Mouse (Mus musculus) heart, adult 2 months (tissue): ENCODE measurements at regions not wholly inside any gene's neighbourhood (a gene's known extent, or its start where the extent isn't known, plus 50 kb on each side); places are given as distances from the start of the nearest gene placed in this dataset.

ENCODE experiments used
- DNase-seq, 2 experiments: peaks; one replicate each; pipeline ENCODE4 v3.0.0; 2021
- H3K27ac ChIP-seq: fragments of 200-600 bp; 2 replicates; pipeline ENCODE4 v1.8.1; 2022
- H3K27me3 ChIP-seq: fragments of 200-500 bp; 2 replicates; pipeline ENCODE4 v1.6.1; 2012; ENCODE audit warnings: mild to moderate bottlenecking, low read length, inconsistent platforms, mixed read lengths; ENCODE audit not compliant: control insufficient read depth, insufficient read depth
- H3K36me3 ChIP-seq: fragments of 200-500 bp; 2 replicates; pipeline ENCODE4 v1.6.1; 2012; ENCODE audit warnings: low read length, inconsistent platforms; ENCODE audit not compliant: control insufficient read depth, insufficient read depth
- H3K4me1 ChIP-seq: fragments of 200-500 bp; 2 replicates; pipeline ENCODE4 v1.6.1; 2011; ENCODE audit warnings: low read length; ENCODE audit not compliant: control insufficient read depth, insufficient read depth
- H3K4me3 ChIP-seq: fragments of 200-600 bp; 2 replicates; pipeline ENCODE4 v1.8.1; 2022
- H3K79me2 ChIP-seq: fragments of 200-500 bp; replicated peaks from 2 replicates; pipeline ENCODE4 v1.6.1; 2012; ENCODE audit warnings: mild to moderate bottlenecking, inconsistent platforms, low read length, moderate library complexity, mixed read lengths; ENCODE audit not compliant: control insufficient read depth, insufficient read depth
- H3K9ac ChIP-seq: fragments of 200-500 bp; 2 replicates; pipeline ENCODE4 v1.6.1; 2012; ENCODE audit warnings: low read depth, mild to moderate bottlenecking, control low read depth, inconsistent platforms, low read length, mixed read lengths
- CTCF ChIP-seq: fragments of 200-600 bp; IDR thresholded peaks from 2 replicates; pipeline ENCODE4 v1.8.1; 2022; ENCODE audit warnings: antibody characterized with exemption, mild to moderate bottlenecking, moderate library complexity
- EP300 ChIP-seq: fragments of 200-500 bp; IDR thresholded peaks from 2 replicates; pipeline ENCODE4 v1.6.1; 2011; ENCODE audit warnings: low read depth, low read length, control low read depth; ENCODE audit not compliant: insufficient read depth
- POLR2A ChIP-seq: fragments of 200-500 bp; IDR thresholded peaks from 2 replicates; pipeline ENCODE4 v1.6.1; 2011; ENCODE audit warnings: mild to moderate bottlenecking, low read depth, low read length, control low read depth; ENCODE audit not compliant: insufficient read depth
- WGBS: fragments of 180-500 bp; shearing (Covaris S2); methylation state at CpG from one replicate; pipeline ENCODE4 v1.1.7; 2018; 5-methylcytosine and 5-hydroxymethylcytosine counted together
- intact Hi-C: fragments of 180-260 bp; cut with DNase I; formaldehyde crosslinking; loops from one replicate; pipeline ENCODE4 v1.15.1; 2025

DNA sequence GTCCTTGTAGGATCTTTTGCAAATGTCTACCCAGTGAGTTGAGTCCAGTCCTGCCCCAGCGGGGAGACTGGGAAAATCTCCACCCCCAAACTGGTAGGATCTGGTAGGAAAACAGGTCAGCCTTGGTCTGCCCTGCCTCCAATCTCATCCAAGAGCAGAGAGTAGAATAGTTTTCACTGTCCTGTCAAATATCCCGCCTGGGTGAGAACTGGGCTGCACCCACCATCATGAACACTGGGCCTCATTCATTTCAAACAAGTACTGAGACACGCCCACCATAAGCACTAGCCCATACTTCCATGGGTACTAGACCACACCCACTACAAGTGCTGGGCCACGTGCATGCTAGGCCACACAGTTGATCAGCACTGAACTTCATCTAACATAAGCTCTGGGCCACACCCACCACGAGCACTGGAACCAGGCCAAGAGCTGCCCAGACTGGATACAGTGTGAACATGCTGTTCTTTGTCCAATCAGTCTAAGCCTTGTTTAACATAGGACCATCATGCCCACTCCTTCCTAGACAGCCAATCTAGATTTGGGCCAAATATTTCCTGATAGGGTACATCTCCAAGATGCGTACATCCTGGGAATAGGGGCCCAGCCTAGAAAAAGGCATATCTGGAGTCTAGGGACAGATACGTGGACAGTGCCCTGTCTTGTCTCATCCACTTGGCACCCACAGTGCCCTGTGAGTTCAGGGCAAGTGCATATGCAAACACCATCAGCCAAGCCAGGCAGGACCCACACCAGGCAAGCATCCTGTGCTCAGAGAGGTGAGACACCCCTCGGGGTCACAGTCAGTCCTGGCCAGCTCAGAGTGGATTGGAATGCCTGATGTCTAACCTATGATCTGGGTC is 56.2 kb upstream of the Slco4a1 start:
- Histone ChIP-seq H3K79me2 (no peaks in the 10 kb centered on the region), H3K36me3 (no peaks in the 10 kb centered on the region; the same call in 1 of the 2 replicates), H3K27me3 (no peaks in the 10 kb centered on the region), H3K27ac (peak overlapping the region; percentile 64), H3K4me1 (peaks cover 5% of the 10 kb centered on the region; the same call in 1 of the 2 replicates), H3K4me3 (no peak overlapping the region), H3K9ac (no peak overlapping the region)
- DNase-seq = peak; percentile 55 to 67
- intact Hi-C loops = no loop called here
- TF ChIP-seq POLR2A (peak; percentile 85), EP300 (peak; percentile 90), CTCF (no peak)
- 39% methylated on average over 8 of the region's 8 CpGs for WGBS

DNA sequence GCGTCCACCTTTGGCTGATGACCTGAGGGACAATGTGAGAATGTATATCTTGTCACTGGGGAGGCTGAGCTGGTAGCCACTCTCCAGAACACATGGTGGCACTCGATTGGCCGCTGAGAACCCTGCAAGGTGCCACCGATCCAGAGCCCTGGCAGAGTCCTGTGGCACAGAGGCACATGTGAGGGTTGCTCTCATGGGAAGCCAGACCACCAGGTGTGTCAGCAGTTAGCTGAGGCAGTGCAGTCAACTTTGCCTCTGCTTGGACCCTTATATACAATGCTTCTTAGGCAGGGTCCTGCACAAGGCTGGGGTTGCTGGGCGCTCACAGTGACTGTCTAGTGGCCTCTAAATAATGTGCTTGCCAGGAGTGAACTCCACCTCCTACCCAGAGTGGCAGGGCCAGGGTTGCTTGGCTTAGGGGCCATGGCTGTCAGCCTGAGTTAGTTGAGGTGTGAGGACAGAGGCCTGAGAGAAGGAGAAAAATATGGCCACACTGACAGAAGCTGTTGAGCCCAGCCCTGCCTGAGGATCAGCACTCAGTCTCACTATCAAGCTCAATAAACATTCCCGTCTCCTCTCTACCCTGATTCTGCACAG is 57.1 kb upstream of the Slco4a1 start:
- 57% methylated on average over 6 of the region's 6 CpGs for WGBS
- Histone ChIP-seq H3K4me1 (peaks cover 7% of the 10 kb centered on the region), H3K79me2 (no peaks in the 10 kb centered on the region), H3K4me3 (no peak overlapping the region), H3K27ac (peak overlapping the region; percentile 64), H3K27me3 (no peaks in the 10 kb centered on the region), H3K36me3 (peaks cover under 1% of the 10 kb centered on the region; the same call in 1 of the 2 replicates), H3K9ac (no peak overlapping the region)
- intact Hi-C loops = no loop called here
- DNase-seq = peak; percentile 42 to 51
- TF ChIP-seq POLR2A = peak; percentile 89
- TF ChIP-seq CTCF = no peak
- TF ChIP-seq EP300 = peak; percentile 30; the same call in 1 of the 2 replicates

DNA sequence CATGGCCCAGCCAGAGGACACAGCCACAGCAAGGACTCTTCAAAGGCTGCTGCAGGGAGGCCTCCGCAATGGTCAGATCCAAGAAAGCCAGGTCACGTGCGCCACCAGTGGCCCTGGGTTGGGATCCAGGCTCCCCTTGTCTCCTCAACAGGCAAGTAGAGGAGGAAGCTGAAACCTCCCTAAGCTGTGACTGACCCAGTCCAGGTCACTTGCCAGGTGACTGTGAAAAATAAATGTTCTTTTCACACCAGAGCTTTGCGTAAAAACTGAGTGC is 57.6 kb upstream of the Slco4a1 start:
- Histone ChIP-seq H3K79me2 (no peaks in the 10 kb centered on the region), H3K27ac (peak overlapping the region; percentile 64), H3K27me3 (no peaks in the 10 kb centered on the region), H3K36me3 (peaks cover 4% of the 10 kb centered on the region), H3K4me3 (no peak overlapping the region), H3K4me1 (peaks cover 9% of the 10 kb centered on the region), H3K9ac (no peak overlapping the region)
- peak; percentile 76 for TF ChIP-seq POLR2A
- no peak for TF ChIP-seq CTCF
- TF ChIP-seq EP300 = 0 out of 2 replicates have a peak, but pooled peaks have one; percentile 55
- DNase-seq = peak in 1 of 2 experiments; percentile 52
- 64% methylated on average over 4 of the region's 4 CpGs for WGBS
- intact Hi-C loops = no loop called here

DNA sequence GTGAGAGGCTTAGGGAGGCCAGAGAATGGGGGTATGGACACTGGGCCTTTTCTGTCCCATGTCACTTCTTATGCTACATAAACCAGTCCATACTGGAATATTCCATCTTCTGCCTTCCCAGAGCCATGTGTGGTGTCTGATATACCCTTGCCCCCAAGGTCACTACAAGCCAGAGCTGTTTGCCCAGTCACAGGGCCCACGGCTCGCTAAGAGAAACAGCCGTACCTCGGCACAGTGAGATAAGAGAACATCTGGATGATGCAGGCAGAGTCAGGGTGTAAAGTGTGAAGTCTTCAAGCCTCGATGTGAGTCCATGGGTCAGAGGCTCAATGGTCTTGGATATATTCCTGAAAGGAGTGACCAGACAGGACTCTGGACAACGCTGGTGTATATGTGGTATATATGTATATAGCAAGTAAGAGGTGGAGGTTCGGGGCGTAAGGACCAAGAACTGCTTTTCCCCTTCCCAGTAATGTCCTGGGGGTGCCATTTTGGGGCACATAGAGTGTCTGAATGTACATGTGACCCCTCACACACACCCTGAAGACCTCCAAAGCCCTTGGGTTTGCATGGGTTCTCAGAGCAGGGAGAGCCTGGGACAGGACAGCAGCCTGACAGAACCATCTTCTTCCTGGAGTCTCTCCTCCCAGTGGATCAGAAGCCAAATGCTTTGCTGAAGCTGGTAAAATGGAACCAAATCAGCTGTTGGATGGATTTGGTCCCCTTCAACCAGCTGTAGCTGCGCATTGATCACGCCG is 58.1 kb upstream of the Slco4a1 start:
- no peak overlapping the region for H3K4me3 ChIP-seq
- no peaks in the 10 kb centered on the region for H3K27me3 ChIP-seq
- H3K36me3 ChIP-seq = peaks cover 4% of the 10 kb centered on the region
- peak; percentile 40 for DNase-seq
- peak overlapping the region; percentile 64 for H3K27ac ChIP-seq
- H3K4me1 ChIP-seq = peaks cover 7% of the 10 kb centered on the region
- TF ChIP-seq POLR2A = peak; percentile 77
- TF ChIP-seq EP300 = peak; percentile 80
- no peak for TF ChIP-seq CTCF
- intact Hi-C loops = no loop called here
- H3K9ac ChIP-seq = no peak overlapping the region
- H3K79me2 ChIP-seq = no peaks in the 10 kb centered on the region
- 51% methylated on average over 11 of the region's 11 CpGs for WGBS

DNA sequence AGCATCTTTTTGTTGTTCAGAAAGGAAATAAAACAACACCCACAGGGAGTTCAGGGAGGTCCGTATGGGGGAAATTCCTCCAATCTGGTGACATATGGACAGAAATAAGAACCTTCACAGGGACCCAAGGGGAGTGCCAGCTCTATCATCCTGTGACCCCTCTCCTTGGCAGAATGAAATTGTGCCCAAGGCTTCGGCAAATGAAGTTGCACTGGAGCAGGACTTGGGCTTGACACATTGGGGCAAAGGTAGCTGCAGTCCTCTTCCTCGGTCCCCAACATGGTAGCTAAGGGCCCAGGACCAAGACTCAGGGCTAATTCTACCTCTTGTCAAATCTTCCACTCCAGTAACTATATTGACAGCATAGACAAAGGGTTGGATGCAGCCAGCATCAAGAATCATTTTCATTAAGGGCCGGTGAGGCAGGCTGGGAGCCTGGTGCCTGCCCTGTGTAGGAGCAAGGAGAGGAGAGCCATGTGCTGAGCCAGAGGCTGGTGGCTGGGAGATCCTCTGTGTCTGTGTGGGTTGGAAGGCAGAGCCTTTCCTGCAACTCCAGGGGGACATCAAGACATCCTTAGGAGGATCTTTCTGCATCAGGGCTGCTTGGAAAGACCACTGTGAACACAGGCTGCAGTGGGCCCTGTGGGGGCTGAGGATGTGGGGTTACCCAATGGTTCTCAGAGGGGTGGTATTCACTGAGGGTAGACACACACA is 59.2 kb upstream of the Slco4a1 start:
- no peak for TF ChIP-seq CTCF
- peak; percentile 80 for TF ChIP-seq EP300
- peak; percentile 87 for TF ChIP-seq POLR2A
- 48% methylated on average over 4 of the region's 4 CpGs for WGBS

More for the DNA sequence above, 59.2 kb upstream of the Slco4a1 start:
- H3K79me2 ChIP-seq = no peaks in the 10 kb centered on the region
- DNase-seq = peak in 1 of 2 experiments; percentile 33
- intact Hi-C loops = no loop called here
- peaks cover 6% of the 10 kb centered on the region for H3K4me1 ChIP-seq
- no peak overlapping the region for H3K9ac ChIP-seq
- H3K27me3 ChIP-seq = no peaks in the 10 kb centered on the region
- no peak overlapping the region for H3K4me3 ChIP-seq
- peaks cover 4% of the 10 kb centered on the region for H3K36me3 ChIP-seq
- H3K27ac ChIP-seq = peak overlapping the region; percentile 36; the same call in 1 of the 2 replicates
